Mouse (Mus musculus): Measurements from ENCODE around the gene Usp35. TPM values are rescaled to one million over a fixed set of nuclear protein-coding genes. Genes with fewer than 3 reads are reported as not detected.

Gene Usp35
- polyA plus RNA-seq, 1 experiment = 7.7 TPM

- DNase-seq (ENCODE audit: low read depth) = no peak
Observed at GRCm38 (mm10) chr7:97314646-97315045, 17.2 kb downstream of the Usp35 start.

- no peak for DNase-seq (ENCODE audit: low read depth)
Observed at GRCm38 (mm10) chr7:97313364-97313995, 18.3 kb downstream of the Usp35 start.

- no peak for DNase-seq (ENCODE audit: low read depth)
Observed at GRCm38 (mm10) chr7:97312856-97313255, 19.0 kb downstream of the Usp35 start.

DNA sequence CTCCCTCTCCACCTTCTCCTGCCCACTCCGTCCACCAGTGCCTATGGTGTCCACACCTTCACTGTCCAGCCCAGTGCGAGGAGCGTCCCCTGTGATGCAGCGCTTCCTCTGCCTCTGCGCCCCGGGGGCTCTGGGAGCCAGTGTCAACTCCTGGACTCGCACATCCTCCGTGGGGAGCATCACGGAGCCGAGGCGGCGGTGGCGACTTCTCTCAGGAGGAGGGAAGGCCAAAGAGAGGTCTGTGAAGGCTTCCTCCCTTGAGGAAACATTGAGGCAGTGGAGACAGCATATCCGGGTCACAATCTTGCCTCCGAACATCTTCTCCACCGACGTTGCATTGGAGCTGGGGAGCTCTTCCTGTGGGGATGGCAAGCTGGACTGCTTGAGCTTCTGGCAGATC lies 19.6 kb downstream of the Usp35 start:
- no peak for DNase-seq (ENCODE audit: low read depth)

DNA sequence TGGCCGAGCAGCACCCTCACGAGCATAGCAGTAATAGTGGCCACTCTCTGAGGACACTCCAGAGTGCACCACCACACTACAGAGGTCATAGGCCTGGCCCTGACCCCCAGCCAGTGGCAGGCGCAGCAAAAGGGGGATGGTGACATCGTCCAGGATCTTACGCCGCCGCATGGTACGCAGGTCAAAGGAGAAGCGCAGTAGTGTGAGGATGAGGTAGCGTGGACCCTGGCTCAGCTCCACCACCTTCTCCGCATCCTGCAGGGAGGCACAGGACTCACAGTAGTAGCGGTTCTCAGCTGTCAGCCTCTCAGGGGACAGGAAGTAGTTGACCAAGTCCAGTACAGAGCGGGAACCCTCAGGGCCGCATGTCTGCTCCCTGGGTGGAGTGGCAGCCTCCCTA lies 20.2 kb downstream of the Usp35 start:
- DNase-seq (ENCODE audit: low read depth) = no peak

- DNase-seq (ENCODE audit: low read depth) = no peak
Observed at GRCm38 (mm10) chr7:97310341-97310635, 21.5 kb downstream of the Usp35 start.

GRCm38 (mm10) chr7:97309461-97310340 lies 22.1 kb downstream of the Usp35 start:
- no peak for DNase-seq (ENCODE audit: low read depth)

- no peak for DNase-seq (ENCODE audit: low read depth)
Observed at GRCm38 (mm10) chr7:97307546-97307945, 24.3 kb downstream of the Usp35 start.

GRCm38 (mm10) chr7:97306813-97307212 lies 25.0 kb downstream of the Usp35 start:
- DNase-seq (ENCODE audit: low read depth) = no peak

- no peak for DNase-seq (ENCODE audit: low read depth)
Observed at GRCm38 (mm10) chr7:97305206-97305605, 26.6 kb downstream of the Usp35 start.

- no peak for DNase-seq (ENCODE audit: low read depth)
Observed at GRCm38 (mm10) chr7:97304471-97304870, 27.3 kb downstream of the Usp35 start.

- DNase-seq (ENCODE audit: low read depth) = no peak
Observed at GRCm38 (mm10) chr7:97303614-97304013, 28.2 kb downstream of the Usp35 start.

- no peak for DNase-seq (ENCODE audit: low read depth)
Observed at GRCm38 (mm10) chr7:97302876-97303275, 28.9 kb downstream of the Usp35 start.

DNA sequence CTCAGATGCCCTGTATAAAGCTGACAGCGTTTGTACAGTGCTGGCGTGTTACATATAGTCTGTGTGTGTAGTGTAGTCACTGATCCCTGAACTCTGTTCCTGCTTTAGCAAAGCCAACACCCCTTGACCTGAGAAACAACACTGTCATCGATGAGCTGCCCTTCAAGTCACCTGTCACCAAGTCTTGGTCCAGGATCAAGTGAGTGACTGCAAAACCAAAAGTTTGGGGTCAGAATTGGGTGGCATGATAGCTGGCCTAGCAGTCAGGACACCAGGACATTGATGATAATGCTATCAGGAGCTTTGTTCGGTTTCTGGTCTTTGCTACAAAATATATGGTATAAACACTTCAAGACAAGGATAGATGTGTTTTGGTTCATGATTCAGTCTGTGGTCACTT lies 29.6 kb downstream of the Usp35 start:
- no peak for DNase-seq (ENCODE audit: low read depth)

DNA sequence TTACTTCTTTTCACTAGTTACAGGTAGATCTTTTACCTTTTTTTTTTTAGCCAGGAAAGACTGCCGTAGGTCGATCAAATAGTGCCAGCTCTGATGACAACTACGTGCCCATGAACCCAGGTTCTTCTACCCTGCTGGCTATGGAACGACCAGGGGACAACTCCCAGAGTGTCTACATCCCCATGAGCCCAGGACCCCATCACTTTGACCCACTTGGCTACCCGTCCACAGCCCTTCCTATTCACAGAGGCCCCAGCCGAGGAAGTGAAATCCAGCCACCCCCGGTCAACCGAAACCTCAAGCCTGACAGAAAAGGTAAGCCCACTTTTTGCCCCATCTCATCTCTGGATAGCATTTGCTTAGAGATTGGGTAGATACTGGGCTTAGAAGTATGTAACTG lies 30.5 kb downstream of the Usp35 start:
- no peak for DNase-seq (ENCODE audit: low read depth)

DNA sequence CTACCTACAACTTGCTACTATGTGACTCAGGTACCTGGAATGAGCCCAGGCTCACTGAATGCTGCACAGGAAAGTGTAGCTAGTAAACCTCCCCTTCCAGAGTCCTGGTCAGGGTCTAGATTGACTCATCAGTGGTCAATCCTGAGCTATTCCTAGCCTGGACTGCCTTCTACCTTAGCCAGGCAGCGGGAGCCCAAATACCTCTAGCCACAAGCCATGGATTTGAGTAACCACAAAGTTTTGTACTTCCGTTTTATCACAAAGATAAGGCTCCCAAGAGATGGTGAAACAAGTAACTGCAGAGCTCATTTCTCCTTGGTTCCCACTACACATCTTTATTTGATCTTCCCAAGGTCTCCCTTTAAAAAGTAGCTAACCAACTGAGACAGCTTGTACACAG lies 30.9 kb downstream of the Usp35 start:
- DNase-seq (ENCODE audit: low read depth) = no peak

GRCm38 (mm10) chr7:97298943-97299342 lies 32.9 kb downstream of the Usp35 start:
- DNase-seq (ENCODE audit: low read depth) = no peak

DNA sequence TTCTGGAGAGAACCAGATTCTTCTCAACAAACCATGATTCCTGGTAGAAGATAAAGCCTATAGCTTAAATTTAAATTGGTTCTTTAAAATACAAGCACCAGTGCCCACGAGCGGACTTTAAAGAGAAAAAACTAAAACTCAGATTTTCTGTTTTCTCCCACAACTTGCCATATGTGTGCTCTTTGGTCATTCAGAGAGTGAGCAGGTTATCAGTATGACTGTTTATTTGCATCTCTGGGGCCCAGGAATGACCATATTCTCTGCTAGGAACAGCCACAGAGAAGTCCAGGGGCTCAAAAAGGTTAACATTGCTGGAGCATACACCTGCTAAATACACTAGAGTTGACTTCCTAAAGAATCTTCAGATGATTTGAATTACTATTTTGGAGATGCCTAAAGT lies 33.5 kb downstream of the Usp35 start:
- no peak for DNase-seq (ENCODE audit: low read depth)

GRCm38 (mm10) chr7:97297466-97297865 lies 34.4 kb downstream of the Usp35 start:
- no peak for DNase-seq (ENCODE audit: low read depth)

GRCm38 (mm10) chr7:97296986-97297385 lies 34.8 kb downstream of the Usp35 start:
- no peak for DNase-seq (ENCODE audit: low read depth)

DNA sequence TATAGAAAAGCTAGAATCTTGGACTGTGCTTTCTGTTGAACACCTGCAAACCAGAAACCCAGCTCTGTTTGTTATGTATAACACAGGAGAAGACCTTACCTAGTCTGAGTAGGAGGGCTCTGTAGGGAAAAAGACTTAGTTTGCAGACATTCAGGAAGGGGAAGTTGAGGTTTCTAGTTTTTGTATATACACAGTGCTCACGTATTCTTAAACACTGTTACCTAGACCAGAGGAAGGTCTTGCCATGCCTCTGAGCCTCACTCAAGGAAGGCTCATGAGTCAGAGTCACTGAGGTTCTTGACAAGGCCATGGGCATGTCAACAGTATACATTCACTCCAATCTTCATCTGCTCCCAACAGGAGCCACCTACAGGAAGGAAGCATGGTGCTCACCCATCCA lies 60.8 kb downstream of the Usp35 start:
- no peak for DNase-seq (ENCODE audit: low read depth)

GRCm38 (mm10) chr7:97270367-97270766 lies 61.5 kb downstream of the Usp35 start:
- no peak for DNase-seq (ENCODE audit: low read depth)

DNA sequence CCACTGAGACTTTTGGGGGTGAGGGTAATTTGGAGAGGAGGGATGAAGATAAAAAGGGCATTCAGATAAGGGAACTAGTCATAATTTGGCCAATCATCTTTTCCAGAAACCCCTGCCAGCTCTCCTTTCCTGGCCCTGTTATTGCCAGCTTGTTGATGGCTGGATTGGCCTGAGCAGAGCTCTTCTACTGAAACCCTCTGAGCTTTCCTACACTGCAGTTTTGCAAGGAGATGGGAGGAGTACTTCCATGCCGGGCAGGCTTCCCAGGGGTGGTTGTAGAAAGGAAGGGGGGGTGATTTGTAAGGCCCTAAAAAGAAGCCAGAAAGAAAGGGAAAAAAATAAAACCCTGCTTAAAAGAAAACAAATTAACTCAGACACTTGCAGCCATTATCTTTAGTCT lies 69.3 kb downstream of the Usp35 start:
- no peak for DNase-seq (ENCODE audit: low read depth)
